Mouse (Mus musculus) 3134 (cell line): ENCODE results near the gene Psma6.

ENCODE experiments used
- DNase-seq: peaks from one replicate; pipeline ENCODE4 v3.0.0-alpha.2; 2011; ENCODE audit warnings: low spot score; ENCODE audit not compliant: insufficient read length; ENCODE audit errors: extremely low read depth

The Psma6 gene

DNA sequence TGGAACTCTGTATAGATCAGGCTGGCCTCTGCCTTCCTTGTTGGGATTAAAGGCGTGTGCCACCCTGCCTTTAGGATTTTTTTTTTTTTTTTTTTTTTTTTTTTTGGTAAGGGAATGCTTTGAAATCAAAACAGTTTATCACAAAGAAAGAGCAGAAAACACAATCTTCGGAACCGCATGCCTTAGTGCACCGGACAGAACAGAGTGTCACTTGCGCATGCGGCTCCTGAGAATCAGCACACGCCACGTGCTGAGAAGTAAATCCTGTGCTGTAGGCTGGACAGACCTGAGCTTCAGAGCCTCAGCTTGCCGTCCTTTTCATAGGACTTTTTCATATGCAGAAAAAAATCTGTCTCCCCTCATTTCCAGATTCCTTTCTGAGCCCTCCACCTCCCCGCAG lies 54.0 kb downstream of the Psma6 start:
- no peak for DNase-seq

DNA sequence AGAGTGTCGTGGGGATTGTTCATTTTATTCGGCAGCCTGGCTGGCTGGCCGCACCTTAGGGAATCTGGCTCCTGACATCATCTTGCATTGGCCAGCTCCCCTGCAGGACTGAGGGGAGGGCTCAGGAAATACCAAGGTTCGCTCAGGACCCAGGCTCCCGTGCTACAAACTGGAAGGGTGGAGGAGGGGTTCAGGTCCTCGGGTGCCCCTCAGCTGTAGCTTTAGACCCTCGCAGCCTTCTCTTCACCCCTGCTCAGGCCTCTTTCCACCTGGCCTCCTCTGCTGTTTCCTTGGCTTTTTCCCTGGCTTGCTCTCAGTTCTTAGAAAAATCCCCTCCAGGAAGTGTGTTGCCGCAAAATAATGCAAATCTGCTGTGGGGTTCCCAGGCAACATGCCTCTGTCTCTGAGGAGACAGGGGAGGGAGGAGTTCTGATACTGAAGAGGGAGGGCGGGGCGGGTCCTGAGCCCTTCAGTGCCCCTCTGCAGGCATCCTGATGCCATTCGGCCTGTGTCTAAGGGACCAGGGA lies 54.7 kb downstream of the Psma6 start:
- no peak for DNase-seq

DNA sequence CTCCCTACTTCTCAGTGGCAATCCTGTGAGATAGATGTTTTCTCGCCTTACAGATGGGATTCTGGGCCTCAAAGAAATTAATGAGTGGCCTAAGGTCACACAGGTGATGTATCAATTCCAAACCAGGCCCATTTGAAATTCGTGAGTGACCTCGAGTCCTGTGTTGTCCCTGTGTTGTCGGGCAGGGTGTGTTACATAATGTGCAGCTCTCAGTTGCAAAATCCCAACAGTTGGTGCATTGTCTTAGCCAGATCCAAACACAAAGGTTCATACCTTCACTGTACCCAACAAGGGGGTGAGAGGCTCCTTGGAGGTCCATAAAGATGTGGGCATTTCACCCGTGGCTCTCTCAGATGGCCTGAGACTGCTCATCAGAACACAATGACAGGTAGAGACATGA lies 56.4 kb downstream of the Psma6 start:
- no peak for DNase-seq

DNA sequence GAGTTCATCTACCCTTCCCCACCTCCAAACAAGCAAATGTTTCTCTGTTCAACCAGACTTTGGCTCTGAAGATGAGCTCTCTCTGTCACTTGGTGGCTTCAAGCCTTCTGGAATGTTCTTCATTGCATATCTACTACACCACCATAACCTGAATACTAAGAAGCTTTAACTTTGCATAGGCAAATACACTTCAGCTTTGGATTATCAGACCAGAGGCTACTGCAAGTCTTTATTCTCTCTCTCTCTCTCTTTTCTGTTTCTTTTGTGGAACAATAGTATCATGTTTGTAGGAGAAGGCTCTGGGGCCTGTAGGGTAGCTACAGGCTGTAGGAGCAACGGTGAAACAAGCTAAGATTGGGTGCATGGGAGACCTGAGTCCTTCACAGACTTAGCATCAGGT lies 58.2 kb downstream of the Psma6 start:
- no peak for DNase-seq

DNA sequence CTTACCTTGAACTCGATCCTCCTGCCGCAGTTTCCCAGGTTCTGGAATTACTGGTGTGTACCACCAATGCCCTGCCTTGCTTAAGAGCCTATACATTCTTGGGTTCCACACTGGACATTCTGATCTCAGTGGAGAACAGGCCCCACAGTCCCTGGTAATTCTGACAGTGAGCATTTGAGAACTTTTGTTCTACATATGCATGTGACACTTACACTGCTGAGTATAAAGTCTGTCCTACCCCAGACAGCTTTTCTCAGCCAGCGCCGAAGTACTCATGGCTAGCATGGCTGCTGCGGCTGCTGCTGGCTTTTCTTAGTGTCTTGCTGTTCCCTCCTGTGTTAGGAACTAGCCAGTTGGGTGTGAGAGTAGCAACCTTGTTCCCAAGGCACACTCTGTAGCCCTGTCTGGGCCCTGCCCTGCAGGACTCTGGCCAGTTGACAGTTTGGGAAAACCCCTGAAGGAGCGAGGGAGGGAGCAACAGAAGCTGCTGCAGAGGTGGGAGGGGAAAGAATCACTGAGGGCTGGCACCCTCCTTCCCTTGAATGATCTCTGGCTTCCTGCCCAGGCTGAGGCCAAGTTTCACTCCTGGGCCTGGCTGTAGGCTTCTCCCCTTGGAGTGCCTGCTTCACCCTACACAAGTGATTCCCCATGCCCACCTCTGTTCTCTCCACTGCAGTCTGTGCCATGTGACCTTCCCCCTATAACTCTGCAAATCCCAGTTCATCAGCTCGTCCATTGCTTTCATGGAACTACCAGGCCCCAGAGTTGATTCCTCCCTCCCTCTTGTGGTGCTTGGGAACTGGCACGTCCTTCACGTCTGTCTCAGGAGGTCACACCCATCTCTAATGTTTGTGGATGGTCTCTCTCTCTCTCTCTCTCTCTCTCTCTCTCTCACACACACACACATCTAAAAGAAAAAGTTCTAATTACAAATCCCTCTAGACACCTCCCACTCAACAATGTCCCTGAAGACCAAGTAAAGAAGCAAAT lies 59.1 kb downstream of the Psma6 start:
- DNase-seq = peak; percentile 76

DNA sequence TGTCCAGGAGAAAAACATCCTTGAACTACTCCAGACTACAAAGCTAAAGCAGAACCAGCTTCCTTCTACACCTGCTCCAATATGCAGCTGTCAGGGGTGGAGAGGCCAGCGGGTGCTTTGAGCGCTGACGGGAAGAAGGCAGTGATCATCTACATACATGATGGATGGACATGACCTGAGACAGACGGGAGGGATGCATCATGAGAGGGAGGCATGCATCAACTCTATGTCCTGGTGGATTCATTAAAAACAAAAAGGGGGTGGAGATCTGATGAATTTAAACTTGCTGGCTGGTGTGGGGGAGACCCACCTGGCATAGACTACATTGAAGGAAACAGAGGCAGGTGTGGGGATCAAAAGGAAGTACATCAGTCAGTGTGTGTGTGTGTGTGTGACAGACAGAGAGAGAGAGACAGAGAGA lies 60.0 kb downstream of the Psma6 start:
- DNase-seq = no peak

DNA sequence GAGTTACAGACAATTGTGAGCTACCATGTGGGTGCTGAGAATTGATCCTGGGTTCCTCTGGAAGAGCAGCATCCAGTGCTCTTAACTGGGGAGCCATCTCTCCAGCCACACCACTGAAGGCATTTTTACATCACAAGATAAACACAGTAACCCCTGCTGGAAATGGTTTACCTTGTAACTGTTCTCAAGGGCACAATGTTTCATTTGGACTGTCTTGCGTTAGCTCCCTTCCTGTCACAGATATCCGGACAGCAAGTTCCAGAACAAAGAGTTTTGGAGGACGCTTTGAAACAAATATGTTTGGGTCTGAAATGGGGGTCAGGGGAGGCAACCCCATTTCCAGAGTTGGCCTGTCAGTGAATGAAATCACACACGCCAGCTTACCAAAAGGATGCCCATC lies 61.6 kb downstream of the Psma6 start:
- DNase-seq = no peak

DNA sequence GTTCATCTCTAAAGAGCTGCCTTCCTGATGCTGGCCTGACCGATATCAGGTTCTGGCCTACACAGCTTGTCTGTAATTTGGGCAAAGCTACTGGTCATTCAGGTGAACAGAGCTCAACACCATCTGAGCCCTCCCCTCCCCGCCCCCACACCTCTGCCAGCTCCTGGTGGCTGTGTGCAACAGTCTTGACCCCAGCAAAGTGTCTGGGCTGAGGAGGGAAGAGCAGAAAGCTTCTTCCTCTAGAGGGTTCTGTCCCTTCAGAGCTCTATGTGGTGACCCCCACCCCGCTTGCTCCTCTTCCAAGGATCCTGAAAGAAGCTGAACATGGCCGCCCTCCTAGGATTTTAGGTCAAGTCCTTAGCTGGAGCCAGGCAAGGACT lies 62.3 kb downstream of the Psma6 start:
- no peak for DNase-seq

DNA sequence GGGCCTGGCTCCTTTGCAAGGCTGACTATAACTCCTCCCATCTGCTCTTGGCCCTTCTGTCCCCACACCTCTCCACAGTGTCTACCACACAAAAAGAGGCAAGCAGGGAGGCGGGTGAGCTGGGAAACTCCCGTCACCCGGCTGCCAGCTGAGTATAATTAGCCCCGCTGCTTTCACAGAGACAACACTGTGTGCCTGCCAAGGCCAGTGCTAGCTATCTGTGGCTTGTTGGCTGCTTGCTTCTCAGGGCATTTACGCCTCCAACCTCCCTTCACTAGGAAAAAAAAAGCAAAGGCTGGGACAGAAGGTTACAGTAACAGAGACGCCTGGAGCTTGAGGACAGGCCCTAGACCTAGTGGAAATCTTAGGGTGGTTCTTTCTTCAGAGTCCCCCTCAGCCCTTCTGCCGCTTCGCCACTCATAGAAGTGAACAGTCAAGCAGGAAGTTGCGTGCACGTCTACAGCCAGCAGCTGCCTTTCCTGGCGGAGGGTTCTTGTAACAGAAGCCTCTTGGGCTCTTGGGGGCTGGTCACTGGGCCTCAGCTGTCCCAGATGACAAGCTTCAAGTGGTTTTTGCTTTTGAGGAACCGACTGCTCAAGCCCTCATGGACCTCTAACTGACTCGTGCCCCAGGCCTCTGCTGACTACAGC lies 62.8 kb downstream of the Psma6 start:
- peak; percentile 78 for DNase-seq

DNA sequence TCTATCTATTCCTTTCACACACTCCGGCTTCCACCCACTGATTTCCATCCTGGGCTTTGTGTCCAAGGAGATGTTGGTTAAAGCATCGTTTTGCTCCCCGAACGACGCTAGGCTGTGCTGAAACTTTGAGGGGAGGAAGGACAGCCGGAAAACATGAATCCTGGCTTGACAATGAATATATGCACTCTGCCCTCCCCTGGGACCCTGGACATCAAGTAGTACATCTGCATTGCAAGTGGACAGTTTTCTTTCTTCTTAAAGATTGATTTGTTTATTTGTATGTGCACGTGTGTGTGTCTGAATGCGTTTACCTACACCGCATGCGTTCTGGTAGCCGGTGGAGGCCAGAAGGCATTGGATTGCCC lies 63.4 kb downstream of the Psma6 start:
- no peak for DNase-seq

DNA sequence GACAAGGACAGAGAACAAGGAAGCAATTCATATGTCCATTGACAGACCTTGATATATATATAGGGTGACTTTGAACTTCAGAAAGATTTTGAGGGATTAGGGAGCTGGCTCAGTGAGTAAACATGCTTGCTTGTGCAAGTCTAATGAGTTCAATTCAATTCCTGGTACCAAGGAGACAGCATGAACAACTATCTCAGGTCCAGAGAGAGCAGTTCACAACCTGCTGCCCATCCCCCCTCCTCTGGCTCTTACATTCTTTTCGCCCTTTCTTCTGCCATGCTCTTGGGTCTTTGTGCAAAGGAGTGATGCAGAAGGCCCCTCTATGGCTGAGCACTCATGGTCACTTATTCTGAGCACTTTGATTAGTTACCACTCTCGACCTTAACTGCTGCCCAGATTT lies 64.4 kb downstream of the Psma6 start:
- DNase-seq = no peak

DNA sequence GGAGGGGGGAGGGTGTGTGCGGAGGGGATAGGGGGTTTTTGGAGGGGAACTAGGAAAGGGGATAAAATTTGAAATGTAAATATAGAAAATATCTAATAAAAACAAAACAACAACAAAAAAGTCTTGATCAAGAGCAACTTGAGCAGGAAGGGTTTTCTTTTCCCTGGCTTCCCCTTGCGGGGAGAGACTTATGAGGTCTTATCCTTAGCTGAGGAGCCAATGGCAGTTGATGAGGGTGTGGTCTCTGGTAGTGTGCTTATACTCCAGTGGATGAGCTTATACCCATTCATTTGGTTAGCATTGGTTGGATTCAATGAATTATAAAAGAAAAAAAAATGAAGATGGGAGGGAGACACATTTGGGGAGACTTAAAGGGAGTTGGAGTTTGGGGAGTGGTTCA lies 65.0 kb downstream of the Psma6 start:
- DNase-seq = no peak

DNA sequence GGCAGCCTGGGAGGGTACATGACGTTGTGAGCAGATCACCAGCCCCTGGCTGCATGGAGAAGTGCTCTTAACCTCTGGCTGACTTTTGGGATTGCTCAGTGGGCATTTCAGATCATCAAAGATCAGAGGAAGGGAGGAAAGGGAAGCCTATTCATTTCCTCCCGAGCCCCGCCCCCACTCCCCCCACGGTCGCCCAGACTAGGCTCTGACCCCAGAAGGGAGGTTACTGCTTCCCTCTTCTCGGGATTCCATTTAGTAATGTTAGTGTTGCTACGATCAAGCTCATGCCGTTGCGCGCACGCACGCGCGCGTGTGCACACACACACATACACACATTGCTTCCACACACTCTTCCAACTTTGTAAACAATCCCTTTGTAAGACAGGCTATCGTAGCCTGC lies 66.4 kb downstream of the Psma6 start:
- DNase-seq = no peak

DNA sequence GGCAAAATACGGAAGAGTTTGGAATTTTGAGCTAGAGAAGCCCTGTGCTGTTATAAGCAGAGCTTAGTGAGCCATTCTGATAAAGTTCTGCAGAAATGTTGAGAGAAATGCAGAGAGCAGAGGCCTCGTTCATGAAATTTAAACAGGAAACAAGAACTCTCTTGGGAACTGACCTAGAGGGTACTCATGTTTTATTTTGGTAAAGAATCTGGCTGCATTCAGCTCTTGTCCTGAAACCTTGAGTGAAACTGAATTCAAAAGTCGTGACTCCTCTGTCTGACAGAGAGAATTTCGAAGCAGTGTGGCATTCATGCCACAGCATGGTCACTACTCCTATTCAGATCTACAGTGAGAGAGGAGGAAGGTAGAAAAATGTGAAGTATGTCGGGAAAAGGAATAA lies 68.8 kb downstream of the Psma6 start:
- DNase-seq = no peak

DNA sequence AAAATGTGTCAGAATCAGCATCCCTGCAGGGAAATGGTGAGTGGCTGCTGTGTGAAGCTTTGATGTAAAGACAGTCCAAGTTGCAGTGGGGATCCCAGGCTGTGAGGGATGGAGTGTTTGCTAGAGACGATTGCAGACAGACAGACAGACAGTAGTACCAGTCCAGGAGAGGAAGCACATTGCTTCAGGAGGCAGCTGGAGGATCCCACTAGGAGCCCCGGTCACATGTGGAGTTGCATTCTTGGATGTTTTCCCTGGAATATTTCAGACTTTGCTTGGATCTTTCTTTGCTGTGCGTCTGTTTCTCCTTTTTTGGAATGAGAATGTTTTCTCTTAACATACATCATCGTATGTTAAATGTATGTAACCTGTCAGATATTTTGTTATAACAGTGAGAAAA lies 69.9 kb downstream of the Psma6 start:
- no peak for DNase-seq

DNA sequence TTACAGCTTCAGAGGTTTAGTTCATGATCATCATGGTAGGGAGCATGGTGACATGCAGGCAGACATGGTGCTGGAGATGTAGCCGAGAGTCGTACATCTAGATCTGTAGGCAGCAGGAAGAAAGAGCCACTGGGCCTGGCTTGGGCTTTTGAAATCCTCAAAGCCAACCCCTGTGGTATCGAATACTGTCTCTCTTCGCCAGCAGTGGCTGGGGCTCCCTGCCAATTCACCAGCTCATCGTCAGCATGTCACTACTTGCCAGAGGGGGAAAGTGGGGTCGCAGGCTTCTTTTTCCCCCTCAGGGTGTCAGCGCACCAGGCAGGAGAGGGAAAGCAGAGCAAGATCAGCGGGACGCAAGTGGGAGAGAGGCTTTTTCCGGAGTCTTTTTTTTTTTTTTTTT lies 71.2 kb downstream of the Psma6 start:
- no peak for DNase-seq

DNA sequence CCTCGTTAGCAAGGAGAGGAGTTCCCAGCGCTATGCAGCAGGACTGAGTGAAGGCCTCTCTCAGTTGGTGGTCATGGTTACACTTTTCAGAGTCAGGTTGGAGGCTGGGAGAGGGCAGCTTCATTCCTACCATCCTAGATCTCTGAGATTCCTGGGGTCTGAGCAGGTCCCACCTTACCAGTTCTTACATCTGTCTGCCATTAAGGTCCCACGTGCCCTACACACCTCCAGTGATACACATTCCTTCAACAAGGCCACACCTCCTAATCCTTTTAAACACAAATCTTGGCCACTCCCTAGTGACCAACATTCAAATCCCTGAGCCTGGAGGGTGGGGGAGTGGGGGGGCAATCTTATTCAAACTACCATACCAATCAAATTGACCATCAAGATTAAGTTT lies 72.1 kb downstream of the Psma6 start:
- no peak for DNase-seq

DNA sequence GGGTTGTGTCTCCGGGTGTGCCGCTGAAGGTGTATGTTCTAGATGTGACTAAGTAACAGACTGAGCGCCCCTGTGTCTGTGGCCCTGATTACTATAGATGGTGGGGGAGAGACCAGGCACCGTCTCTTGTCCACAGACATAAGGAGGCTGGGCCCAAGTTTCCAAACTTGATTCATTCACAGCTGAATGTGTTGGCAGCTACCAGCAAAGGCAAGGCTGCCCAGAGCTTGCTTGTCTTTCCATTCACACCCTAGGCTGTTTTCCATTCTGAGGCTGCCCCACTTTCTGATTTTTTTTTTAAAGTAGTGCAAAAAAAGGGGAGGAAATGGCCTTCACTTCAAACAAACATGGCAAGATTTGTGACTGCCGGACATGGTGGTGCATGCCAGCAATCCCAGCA lies 72.9 kb downstream of the Psma6 start:
- no peak for DNase-seq

DNA sequence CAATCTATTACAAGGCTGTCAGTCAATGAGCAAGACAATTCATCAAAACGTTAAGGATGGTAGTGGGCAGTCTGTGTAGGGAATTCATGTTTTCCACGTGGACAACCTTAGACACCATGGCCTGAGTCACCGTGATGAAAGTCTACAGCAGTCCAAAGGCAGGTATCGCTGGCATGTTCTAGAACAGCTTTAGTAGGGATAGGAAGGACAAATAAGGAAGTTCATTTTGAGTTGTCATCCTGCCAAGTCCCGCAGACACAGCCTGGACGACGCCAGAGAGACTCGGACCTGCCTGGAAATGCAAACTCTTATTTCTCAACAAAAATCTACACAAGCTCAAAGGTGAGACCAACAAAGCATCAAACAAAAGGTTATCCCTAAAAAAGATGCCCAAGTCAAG lies 75.7 kb downstream of the Psma6 start:
- DNase-seq = no peak

DNA sequence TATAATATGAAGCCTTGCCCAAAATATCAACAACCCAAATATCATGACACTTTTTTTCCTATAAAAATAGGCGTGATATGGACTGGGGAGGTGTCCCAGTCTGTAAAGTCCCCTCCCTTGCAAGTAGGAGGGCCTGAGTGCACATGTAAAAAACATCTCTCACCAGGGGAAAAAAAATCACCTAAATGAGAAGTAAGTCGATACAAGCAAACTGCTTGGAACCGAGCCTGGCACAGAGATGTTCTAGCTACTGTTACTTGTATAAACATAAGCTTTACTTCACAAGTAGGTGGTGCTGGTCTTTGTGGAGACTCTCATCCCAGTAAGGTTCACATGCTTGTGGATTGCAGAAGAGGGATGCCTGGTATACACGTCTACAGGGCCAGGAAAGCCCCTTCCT lies 76.9 kb downstream of the Psma6 start:
- no peak for DNase-seq

DNA sequence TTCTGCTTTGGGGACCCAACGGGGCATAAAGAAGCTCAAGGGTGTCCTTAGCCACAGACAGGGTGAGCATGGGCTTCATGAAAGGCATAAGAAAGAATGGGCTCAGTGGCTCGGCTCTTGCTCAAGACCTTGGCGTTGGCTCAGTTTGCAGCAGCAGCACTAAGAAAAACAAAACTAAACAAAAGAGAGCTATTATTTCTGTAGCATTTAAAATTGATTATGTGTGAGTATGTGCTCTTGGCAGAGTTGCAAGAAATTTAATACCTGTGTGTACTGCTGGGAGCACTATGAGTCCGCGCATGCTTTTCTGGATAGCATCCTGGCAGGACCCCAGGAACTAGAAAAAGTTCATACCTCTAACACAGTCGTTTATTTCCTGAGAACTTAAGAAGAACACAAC lies 77.7 kb downstream of the Psma6 start:
- DNase-seq = no peak

DNA sequence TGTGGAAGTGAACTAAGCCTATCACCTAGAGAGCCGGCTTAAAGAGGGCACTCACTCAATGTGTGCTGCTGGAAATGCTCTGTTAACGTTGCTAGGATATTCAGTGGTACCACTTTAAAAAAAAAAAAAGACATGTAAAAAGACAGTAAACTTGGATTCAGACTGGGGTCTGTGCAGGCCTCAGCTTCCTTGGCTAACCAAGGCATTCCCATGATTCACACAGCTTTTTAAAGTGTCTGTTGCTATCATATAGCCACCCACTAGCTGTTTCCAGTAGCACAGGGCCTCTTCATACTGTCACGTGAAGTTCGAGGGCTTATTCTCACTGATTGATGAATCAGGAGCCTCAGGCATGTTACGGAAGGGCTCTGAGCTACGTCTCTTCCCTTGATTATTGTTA lies 78.4 kb downstream of the Psma6 start:
- DNase-seq = no peak
